Mouse (Mus musculus): ENCODE data around the gene Plscr3. TPM values are rescaled to one million over a fixed set of nuclear protein-coding genes. Genes with fewer than 3 reads are reported as not detected.

The Plscr3 gene
- total and polyA plus RNA-seq, 2 experiments from 2014 or later = 30.6 to 38.2 TPM

- no peak overlapping the region for H3K4me3 ChIP-seq (ENCODE audit: low read depth, low read length)
- no peak for ATAC-seq
- no peak for DNase-seq
- H3K27me3 ChIP-seq (ENCODE audit: insufficient read depth, low read length) = no peaks in the 10 kb centered on the region
- no peak overlapping the region for H3K9ac ChIP-seq
- H3K9me3 ChIP-seq (ENCODE audit: low read length) = no peaks in the 10 kb centered on the region
- no peak overlapping the region for H3K4me2 ChIP-seq (ENCODE audit: low read depth)
- TF ChIP-seq CTCF (IDR thresholded peaks at IDR 0.05; ENCODE audit: low read depth) = no peak
- no peaks in the 10 kb centered on the region for H3K4me1 ChIP-seq (ENCODE audit: insufficient read depth)
- no peak overlapping the region for H3K27ac ChIP-seq (ENCODE audit: low read depth, low read length)
- H3K36me3 ChIP-seq (ENCODE audit: insufficient read depth) = no peaks in the 10 kb centered on the region
- WGBS = 53% methylated on average over 4 of the region's 4 CpGs
Measured at GRCm38 (mm10) chr11:69891482-69891881, 45.3 kb downstream of the Plscr3 start.

GRCm38 (mm10) chr11:69894671-69895070 lies 48.5 kb downstream of the Plscr3 start:
- H3K36me3 ChIP-seq (ENCODE audit: insufficient read depth) = no peaks in the 10 kb centered on the region
- H3K27ac ChIP-seq (ENCODE audit: low read depth, low read length) = no peak overlapping the region
- TF ChIP-seq CTCF (IDR thresholded peaks at IDR 0.05; ENCODE audit: low read depth) = no peak
- H3K4me1 ChIP-seq (ENCODE audit: insufficient read depth) = peaks cover 8% of the 10 kb centered on the region
- H3K9me3 ChIP-seq (ENCODE audit: low read length) = no peaks in the 10 kb centered on the region
- 84% methylated on average over 5 of the region's 5 CpGs for WGBS
- ATAC-seq = no peak
- no peaks in the 10 kb centered on the region for H3K27me3 ChIP-seq (ENCODE audit: insufficient read depth, low read length)
- H3K4me3 ChIP-seq (ENCODE audit: low read depth, low read length) = no peak overlapping the region
- no peak overlapping the region for H3K9ac ChIP-seq
- H3K4me2 ChIP-seq (ENCODE audit: low read depth) = no peak overlapping the region
- no peak for DNase-seq

GRCm38 (mm10) chr11:69895291-69895690 lies 49.1 kb downstream of the Plscr3 start, which contains the start of gene Acap1:
Acap1 (minus strand) TSS chr11:69895539.
- Histone ChIP-seq H3K4me3 (ENCODE audit: low read depth, low read length) (no peak within 1 kb of the TSS), H3K9ac (no peak within 1 kb of the TSS), H3K9me3 (ENCODE audit: low read length) (no peaks in the 10 kb centered on the region), H3K4me2 (ENCODE audit: low read depth) (no peak within 1 kb of the TSS), H3K27me3 (ENCODE audit: insufficient read depth, low read length) (no peaks in the 10 kb centered on the region), H3K4me1 (ENCODE audit: insufficient read depth) (peaks cover 10% of the 10 kb centered on the region), H3K27ac (ENCODE audit: low read depth, low read length) (no peak within 1 kb of the TSS), H3K36me3 (ENCODE audit: insufficient read depth) (no peaks in the 10 kb centered on the region)
- DNase-seq (no peak), ATAC-seq (no peak)
- no peak for TF ChIP-seq CTCF (IDR thresholded peaks at IDR 0.05; ENCODE audit: low read depth)
- 87% methylated on average over 4 of the region's 4 CpGs for WGBS

GRCm38 (mm10) chr11:69899870-69900269 lies 53.7 kb downstream of the Plscr3 start:
- H3K4me3 ChIP-seq (ENCODE audit: low read depth, low read length) = peak overlapping the region; percentile 82
- ATAC-seq = no peak

GRCm38 (mm10) chr11:69900471-69901405 lies 54.6 kb downstream of the Plscr3 start, which contains the start of the genes 2810408A11Rik and Neurl4:
2810408A11Rik (minus strand) TSS chr11:69900987.
Neurl4 (plus strand) TSS chr11:69901072.
- Histone ChIP-seq H3K27ac (ENCODE audit: low read depth, low read length) (peak within 1 kb of the TSS; percentile 91), H3K27me3 (ENCODE audit: insufficient read depth, low read length) (no peaks in the 10 kb centered on the region), H3K4me1 (ENCODE audit: insufficient read depth) (peaks cover 14% of the 10 kb centered on the region), H3K36me3 (ENCODE audit: insufficient read depth) (peaks cover 24% of the 10 kb centered on the region), H3K9ac (peak within 1 kb of the TSS; percentile 74), H3K4me2 (ENCODE audit: low read depth) (peak within 1 kb of the TSS; percentile 89), H3K9me3 (ENCODE audit: low read length) (no peaks in the 10 kb centered on the region), H3K4me3 (ENCODE audit: low read depth, low read length) (peak within 1 kb of the TSS; percentile 82)
- no peak for TF ChIP-seq CTCF (IDR thresholded peaks at IDR 0.05; ENCODE audit: low read depth)
- peak; percentile 94 for ATAC-seq
- under 1% methylated on average over 38 of the region's 38 CpGs for WGBS
- peak; percentile 95 for DNase-seq

More at GRCm38 (mm10) chr11:69899870-69900269, 53.7 kb downstream of the Plscr3 start:
- 7% methylated on average over 4 of the region's 4 CpGs for WGBS
- Histone ChIP-seq H3K36me3 (ENCODE audit: insufficient read depth) (peaks cover 16% of the 10 kb centered on the region), H3K27me3 (ENCODE audit: insufficient read depth, low read length) (no peaks in the 10 kb centered on the region), H3K27ac (ENCODE audit: low read depth, low read length) (no peak overlapping the region; the same call in 1 of the 2 replicates), H3K4me1 (ENCODE audit: insufficient read depth) (peaks cover 14% of the 10 kb centered on the region), H3K9me3 (ENCODE audit: low read length) (no peaks in the 10 kb centered on the region), H3K9ac (peak overlapping the region; percentile 74), H3K4me2 (ENCODE audit: low read depth) (peak overlapping the region; percentile 89)
- TF ChIP-seq CTCF (IDR thresholded peaks at IDR 0.05; ENCODE audit: low read depth) = no peak
- peak; percentile 26 for DNase-seq

- peaks cover 31% of the 10 kb centered on the region for H3K36me3 ChIP-seq (ENCODE audit: insufficient read depth)
- TF ChIP-seq CTCF (IDR thresholded peaks at IDR 0.05; ENCODE audit: low read depth) = no peak
- H3K9me3 ChIP-seq (ENCODE audit: low read length) = no peaks in the 10 kb centered on the region
- peaks cover 14% of the 10 kb centered on the region for H3K4me1 ChIP-seq (ENCODE audit: insufficient read depth)
- peak overlapping the region; percentile 91 for H3K27ac ChIP-seq (ENCODE audit: low read depth, low read length)
- H3K9ac ChIP-seq = peak overlapping the region; percentile 74
- peak; percentile 84 for ATAC-seq
- H3K27me3 ChIP-seq (ENCODE audit: insufficient read depth, low read length) = no peaks in the 10 kb centered on the region
- DNase-seq = peak; percentile 99
- peak overlapping the region; percentile 89 for H3K4me2 ChIP-seq (ENCODE audit: low read depth)
- H3K4me3 ChIP-seq (ENCODE audit: low read depth, low read length) = peak overlapping the region; percentile 82
- under 1% methylated on average over 42 of the region's 42 CpGs for WGBS
Measured at GRCm38 (mm10) chr11:69901406-69901846, 55.2 kb downstream of the Plscr3 start.

Small RNAs within 50 kb of the gene (microRNA-seq; reads per million reads assigned to microRNA genes)
- gene Mir6924 = 0 to 0.39 reads per million in 2 experiments

Other genes with a start within 250 kb of the Plscr3 start
Only the 30 nearest of the 43 such genes appear.
- 1.3 TPM in 1 of 2 replicates, not detected in the other for gene Tnfsf13, start 160.6 kb upstream of the Plscr3 start, total RNA-seq (2014; rRNA removed)
- gene Tnfsf13, start 160.6 kb upstream of the Plscr3 start, polyA plus RNA-seq (2015; fragmentation: Nextera tagmentation; extraction: Ambion mirVana) = 0.48 and 0.61 TPM in 2 replicates
- 3.3 and 6.7 TPM in 2 replicates for gene Tnfsf12, start 150.5 kb upstream of the Plscr3 start, total RNA-seq (2014; rRNA removed)
- gene Tnfsf12, start 150.5 kb upstream of the Plscr3 start, polyA plus RNA-seq (2015; fragmentation: Nextera tagmentation; extraction: Ambion mirVana) = 4.3 and 7.4 TPM in 2 replicates
- 0.95 and 4.4 TPM in 2 replicates for gene Tnfsfm13, start 150.3 kb upstream of the Plscr3 start, total RNA-seq (2014; rRNA removed)
- 1.4 and 2.1 TPM in 2 replicates for gene Tnfsfm13, start 150.3 kb upstream of the Plscr3 start, polyA plus RNA-seq (2015; fragmentation: Nextera tagmentation; extraction: Ambion mirVana)
- 11.1 and 20.5 TPM in 2 replicates for gene Polr2a, start 87.7 kb upstream of the Plscr3 start, total RNA-seq (2014; rRNA removed)
- 9.1 and 10.0 TPM in 2 replicates for gene Polr2a, start 87.7 kb upstream of the Plscr3 start, polyA plus RNA-seq (2015; fragmentation: Nextera tagmentation; extraction: Ambion mirVana)
- not detected in 2 replicates for gene Slc35g3, start 84.4 kb upstream of the Plscr3 start, total RNA-seq (2014; rRNA removed)
- 0.21 TPM in 1 of 2 replicates, not detected in the other for gene Slc35g3, start 84.4 kb upstream of the Plscr3 start, polyA plus RNA-seq (2015; fragmentation: Nextera tagmentation; extraction: Ambion mirVana)
- 20.3 and 22.9 TPM in 2 replicates for gene Zbtb4, start 80.5 kb upstream of the Plscr3 start, total RNA-seq (2014; rRNA removed)
- gene Zbtb4, start 80.5 kb upstream of the Plscr3 start, polyA plus RNA-seq (2015; fragmentation: Nextera tagmentation; extraction: Ambion mirVana) = 2.1 and 2.7 TPM in 2 replicates
- gene Chrnb1, start 50.4 kb upstream of the Plscr3 start, total RNA-seq (2014; rRNA removed) = 0.33 and 3.8 TPM in 2 replicates
- gene Chrnb1, start 50.4 kb upstream of the Plscr3 start, polyA plus RNA-seq (2015; fragmentation: Nextera tagmentation; extraction: Ambion mirVana) = 0.69 and 1.2 TPM in 2 replicates
- 10.1 and 15.9 TPM in 2 replicates for gene Fgf11, start 44.5 kb upstream of the Plscr3 start, total RNA-seq (2014; rRNA removed)
- gene Fgf11, start 44.5 kb upstream of the Plscr3 start, polyA plus RNA-seq (2015; fragmentation: Nextera tagmentation; extraction: Ambion mirVana) = 1.6 and 3.1 TPM in 2 replicates
- gene Tmem102, start 40.8 kb upstream of the Plscr3 start, total RNA-seq (2014; rRNA removed) = 0.23 and 0.76 TPM in 2 replicates
- gene Tmem102, start 40.8 kb upstream of the Plscr3 start, polyA plus RNA-seq (2015; fragmentation: Nextera tagmentation; extraction: Ambion mirVana) = 0.74 and 1.2 TPM in 2 replicates
- not detected in 2 replicates for gene Gm39566, start 31.1 kb upstream of the Plscr3 start, total RNA-seq (2014; rRNA removed)
- gene Gm39566, start 31.1 kb upstream of the Plscr3 start, polyA plus RNA-seq (2015; fragmentation: Nextera tagmentation; extraction: Ambion mirVana) = not detected in 2 replicates
- gene Spem2, start 27.9 kb upstream of the Plscr3 start, total RNA-seq (2014; rRNA removed) = not detected in 2 replicates
- gene Spem2, start 27.9 kb upstream of the Plscr3 start, polyA plus RNA-seq (2015; fragmentation: Nextera tagmentation; extraction: Ambion mirVana) = not detected in 2 replicates
- 0.38 and 0.62 TPM in 2 replicates for gene Spem1, start 24.2 kb upstream of the Plscr3 start, total RNA-seq (2014; rRNA removed)
- gene Spem1, start 24.2 kb upstream of the Plscr3 start, polyA plus RNA-seq (2015; fragmentation: Nextera tagmentation; extraction: Ambion mirVana) = 0.23 and 0.50 TPM in 2 replicates
- gene Nlgn2, start 8.6 kb upstream of the Plscr3 start, total RNA-seq (2014; rRNA removed) = 82.2 and 104 TPM in 2 replicates
- 13.0 and 18.2 TPM in 2 replicates for gene Nlgn2, start 8.6 kb upstream of the Plscr3 start, polyA plus RNA-seq (2015; fragmentation: Nextera tagmentation; extraction: Ambion mirVana)
- gene Tmem256, start 7.9 kb upstream of the Plscr3 start, total RNA-seq (2014; rRNA removed) = 117 and 189 TPM in 2 replicates
- 350 and 422 TPM in 2 replicates for gene Tmem256, start 7.9 kb upstream of the Plscr3 start, polyA plus RNA-seq (2015; fragmentation: Nextera tagmentation; extraction: Ambion mirVana)
- gene Tnk1, start 12.4 kb downstream of the Plscr3 start, total RNA-seq (2014; rRNA removed) = not detected in 2 replicates
- 0.10 and 0.23 TPM in 2 replicates for gene Tnk1, start 12.4 kb downstream of the Plscr3 start, polyA plus RNA-seq (2015; fragmentation: Nextera tagmentation; extraction: Ambion mirVana)
- not detected in 2 replicates for gene Tmem95, start 31.6 kb downstream of the Plscr3 start, total RNA-seq (2014; rRNA removed)
- not detected in 2 replicates for gene Tmem95, start 31.6 kb downstream of the Plscr3 start, polyA plus RNA-seq (2015; fragmentation: Nextera tagmentation; extraction: Ambion mirVana)
- gene Kctd11, start 35.0 kb downstream of the Plscr3 start, total RNA-seq (2014; rRNA removed) = 1.0 and 1.3 TPM in 2 replicates
- 0.58 and 0.88 TPM in 2 replicates for gene Kctd11, start 35.0 kb downstream of the Plscr3 start, polyA plus RNA-seq (2015; fragmentation: Nextera tagmentation; extraction: Ambion mirVana)
- gene Acap1, start 49.2 kb downstream of the Plscr3 start, total RNA-seq (2014; rRNA removed) = 0.90 TPM in 1 of 2 replicates, not detected in the other
- gene Acap1, start 49.2 kb downstream of the Plscr3 start, polyA plus RNA-seq (2015; fragmentation: Nextera tagmentation; extraction: Ambion mirVana) = 0.26 and 0.48 TPM in 2 replicates
- 9.2 and 10.5 TPM in 2 replicates for gene 2810408A11Rik, start 54.6 kb downstream of the Plscr3 start, total RNA-seq (2014; rRNA removed)
- gene 2810408A11Rik, start 54.6 kb downstream of the Plscr3 start, polyA plus RNA-seq (2015; fragmentation: Nextera tagmentation; extraction: Ambion mirVana) = 10.6 and 11.4 TPM in 2 replicates
- 97.4 and 155 TPM in 2 replicates for gene Neurl4, start 54.7 kb downstream of the Plscr3 start, total RNA-seq (2014; rRNA removed)
- gene Neurl4, start 54.7 kb downstream of the Plscr3 start, polyA plus RNA-seq (2015; fragmentation: Nextera tagmentation; extraction: Ambion mirVana) = 15.6 and 18.2 TPM in 2 replicates
- gene Gps2, start 67.5 kb downstream of the Plscr3 start, total RNA-seq (2014; rRNA removed) = 44.4 and 48.0 TPM in 2 replicates
- gene Gps2, start 67.5 kb downstream of the Plscr3 start, polyA plus RNA-seq (2015; fragmentation: Nextera tagmentation; extraction: Ambion mirVana) = 64.9 and 67.1 TPM in 2 replicates
- 489 and 520 TPM in 2 replicates for gene Eif5a, start 75.6 kb downstream of the Plscr3 start, total RNA-seq (2014; rRNA removed)
- gene Eif5a, start 75.6 kb downstream of the Plscr3 start, polyA plus RNA-seq (2015; fragmentation: Nextera tagmentation; extraction: Ambion mirVana) = 1,306 and 1,372 TPM in 2 replicates
- 7.8 and 22.8 TPM in 2 replicates for gene Ybx2, start 89.4 kb downstream of the Plscr3 start, total RNA-seq (2014; rRNA removed)
- gene Ybx2, start 89.4 kb downstream of the Plscr3 start, polyA plus RNA-seq (2015; fragmentation: Nextera tagmentation; extraction: Ambion mirVana) = 1.5 and 2.5 TPM in 2 replicates
- gene Slc2a4, start 101.8 kb downstream of the Plscr3 start, total RNA-seq (2014; rRNA removed) = 4.1 and 7.8 TPM in 2 replicates
- gene Slc2a4, start 101.8 kb downstream of the Plscr3 start, polyA plus RNA-seq (2015; fragmentation: Nextera tagmentation; extraction: Ambion mirVana) = 3.5 and 3.9 TPM in 2 replicates
- not detected in 2 replicates for gene Cldn7, start 118.4 kb downstream of the Plscr3 start, total RNA-seq (2014; rRNA removed)
- 0.34 and 0.42 TPM in 2 replicates for gene Cldn7, start 118.4 kb downstream of the Plscr3 start, polyA plus RNA-seq (2015; fragmentation: Nextera tagmentation; extraction: Ambion mirVana)
- 29.7 and 41.4 TPM in 2 replicates for gene Ctdnep1, start 134.8 kb downstream of the Plscr3 start, total RNA-seq (2014; rRNA removed)
- 21.2 and 23.2 TPM in 2 replicates for gene Ctdnep1, start 134.8 kb downstream of the Plscr3 start, polyA plus RNA-seq (2015; fragmentation: Nextera tagmentation; extraction: Ambion mirVana)
- gene Elp5, start 136.1 kb downstream of the Plscr3 start, total RNA-seq (2014; rRNA removed) = 115 and 124 TPM in 2 replicates
- gene Elp5, start 136.1 kb downstream of the Plscr3 start, polyA plus RNA-seq (2015; fragmentation: Nextera tagmentation; extraction: Ambion mirVana) = 187 and 198 TPM in 2 replicates
- gene Gabarap, start 144.8 kb downstream of the Plscr3 start, total RNA-seq (2014; rRNA removed) = 246 and 261 TPM in 2 replicates
- gene Gabarap, start 144.8 kb downstream of the Plscr3 start, polyA plus RNA-seq (2015; fragmentation: Nextera tagmentation; extraction: Ambion mirVana) = 574 and 668 TPM in 2 replicates
- gene Phf23, start 149.4 kb downstream of the Plscr3 start, total RNA-seq (2014; rRNA removed) = 47.6 and 52.7 TPM in 2 replicates
- 48.0 and 49.7 TPM in 2 replicates for gene Phf23, start 149.4 kb downstream of the Plscr3 start, polyA plus RNA-seq (2015; fragmentation: Nextera tagmentation; extraction: Ambion mirVana)
- gene Dvl2, start 154.2 kb downstream of the Plscr3 start, total RNA-seq (2014; rRNA removed) = 31.9 and 43.9 TPM in 2 replicates
- gene Dvl2, start 154.2 kb downstream of the Plscr3 start, polyA plus RNA-seq (2015; fragmentation: Nextera tagmentation; extraction: Ambion mirVana) = 12.7 and 15.7 TPM in 2 replicates